Mouse (Mus musculus): ENCODE data around the gene Tapbp. TPM values are rescaled to one million over a fixed set of nuclear protein-coding genes. Genes with fewer than 3 reads are reported as not detected.
"Not testable (repeated sequence)": the region's sequence is repeated elsewhere in the genome, so short reads cannot be mapped to it uniquely, and the experiment has no call there.

The Tapbp gene
- 10 to 100 TPM; 40.7 to 41.3 TPM for total RNA-seq (2021)
- long read RNA-seq, experiment 1, transcript Tapbp-201 (8 exons, 2,898 nt), result major isoform, 36 of 83 reads
- long read RNA-seq, experiment 1, transcript Tapbp-206 (8 exons, 2,589 nt), result minor isoform, 28 of 83 reads
- long read RNA-seq, experiment 1, partial matches to known transcripts, result 10 of 83 reads
- long read RNA-seq, experiment 1, other reads (novel, unspliced or antisense), result 7 of 83 reads
- long read RNA-seq, experiment 2, transcript Tapbp-206 (8 exons, 2,589 nt), result minor isoform, 22 of 70 reads
- long read RNA-seq, experiment 2, transcript Tapbp-201 (8 exons, 2,898 nt), result major isoform, 26 of 70 reads
- long read RNA-seq, experiment 2, partial matches to known transcripts, result 15 of 70 reads
- long read RNA-seq, experiment 2, other reads (novel, unspliced or antisense), result 7 of 70 reads

GRCm38 (mm10) chr17:33915671-33916250, at the start of gene Tapbp, which contains the start of gene Zbtb22:
Gene Tapbp, plus strand, starts transcription at chr17:33915899.
Gene Zbtb22, plus strand, starts transcription at chr17:33915904.
- DNase-seq, result peak; percentile 91

- DNase-seq, result not testable (repeated sequence)
These were observed 42.2 kb upstream of the Tapbp start, which contains the start of gene Gm7029 for GRCm38 (mm10) chr17:33873537-33873936. Gene Gm7029, plus strand, starts transcription at chr17:33873837.

GRCm38 (mm10) chr17:33874411-33874810, 41.3 kb upstream of the Tapbp start:
- DNase-seq, result no peak

GRCm38 (mm10) chr17:33875797-33876196, 39.9 kb upstream of the Tapbp start:
- not testable (repeated sequence) for DNase-seq

GRCm38 (mm10) chr17:33884320-33884719, 31.4 kb upstream of the Tapbp start:
- DNase-seq, result not testable (repeated sequence)

GRCm38 (mm10) chr17:33887802-33888201, 27.9 kb upstream of the Tapbp start:
- not testable (repeated sequence) for DNase-seq

GRCm38 (mm10) chr17:33888230-33888629, 27.5 kb upstream of the Tapbp start:
- DNase-seq, result not testable (repeated sequence)

- not testable (repeated sequence) for DNase-seq
These were observed 25.7 kb upstream of the Tapbp start for GRCm38 (mm10) chr17:33889941-33890532.

GRCm38 (mm10) chr17:33890533-33891059, 25.1 kb upstream of the Tapbp start, which contains the start of gene Kifc1:
Gene Kifc1, minus strand, starts transcription at chr17:33890661.
- peak; percentile 98 for DNase-seq

- DNase-seq, result no peak
These were observed 24.3 kb upstream of the Tapbp start for GRCm38 (mm10) chr17:33891357-33891756.

- DNase-seq, result not testable (repeated sequence)
These were observed 23.8 kb upstream of the Tapbp start for GRCm38 (mm10) chr17:33891892-33892291.

GRCm38 (mm10) chr17:33892429-33892828, 23.3 kb upstream of the Tapbp start:
- no peak for DNase-seq

GRCm38 (mm10) chr17:33893011-33893410, 22.7 kb upstream of the Tapbp start:
- DNase-seq, result not testable (repeated sequence)

GRCm38 (mm10) chr17:33897114-33897794, 18.4 kb upstream of the Tapbp start:
- no peak for DNase-seq

- not testable (repeated sequence) for DNase-seq
These were observed 17.5 kb upstream of the Tapbp start for GRCm38 (mm10) chr17:33898193-33898592.

- DNase-seq, result no peak
These were observed 16.1 kb upstream of the Tapbp start for GRCm38 (mm10) chr17:33899642-33900041.

GRCm38 (mm10) chr17:33900281-33900988, 15.3 kb upstream of the Tapbp start:
- no peak for DNase-seq

- DNase-seq, result no peak
These were observed 14.7 kb upstream of the Tapbp start for GRCm38 (mm10) chr17:33900989-33901314.

GRCm38 (mm10) chr17:33901653-33902052, 14.0 kb upstream of the Tapbp start:
- no peak for DNase-seq

- no peak for DNase-seq
These were observed 13.6 kb upstream of the Tapbp start for GRCm38 (mm10) chr17:33902079-33902478.

- no peak for DNase-seq
These were observed 13.2 kb upstream of the Tapbp start for GRCm38 (mm10) chr17:33902491-33902890.

Data from gastrocnemius, postnatal 10 days (tissue).